Mouse (Mus musculus): ENCODE data around the gene Olfr322. TPM values are rescaled to one million over a fixed set of nuclear protein-coding genes. Genes with fewer than 3 reads are reported as not detected.

Olfr322 gene
- total RNA-seq (2014; rRNA removed) (0.07 and 0.16 TPM in 2 replicates), polyA plus RNA-seq (2015; fragmentation: Nextera tagmentation; extraction: Ambion mirVana) (not detected in 2 replicates)

DNA sequence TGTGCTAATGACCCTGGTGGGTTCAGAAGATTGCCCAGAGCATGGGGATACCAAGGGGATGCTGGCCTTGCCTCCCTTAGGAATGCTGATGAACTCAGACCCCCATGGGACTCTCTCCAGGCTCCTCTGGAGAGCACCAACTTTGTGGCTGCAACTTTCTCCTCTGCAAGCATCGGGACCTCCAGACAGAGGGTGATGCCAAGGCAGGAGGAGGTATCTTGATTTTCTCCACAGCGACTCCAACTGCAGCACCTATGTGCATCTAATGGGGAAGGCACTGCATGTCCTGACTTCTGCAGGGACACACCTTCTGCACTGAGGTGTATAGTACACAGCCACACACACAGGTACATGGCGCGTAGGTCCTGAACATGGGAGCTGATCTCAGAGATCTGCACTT is at the start of gene Olfr322:
Olfr322 (plus strand) TSS at position 187 of the 400 bp plus-strand sequence.
- H3K4me3 ChIP-seq (ENCODE audit: low read length), result no peak within 1 kb of the TSS
- DNase-seq (ENCODE audit: low spot score), result no peak
- H3K4me1 ChIP-seq (ENCODE audit: insufficient read depth, low read length), result no peaks in the 10 kb centered on the region
- TF ChIP-seq CTCF (IDR thresholded peaks at IDR 0.05; ENCODE audit: low read depth), result no peak
- no peaks in the 10 kb centered on the region for H3K36me3 ChIP-seq (ENCODE audit: insufficient read depth, low read length)
- H3K27ac ChIP-seq, result no peak within 1 kb of the TSS
- no peak within 1 kb of the TSS for H3K9ac ChIP-seq (replicated peaks; ENCODE audit: low read length)
- WGBS, result 85% methylated on average over 4 of the region's 4 CpGs
- no peaks in the 10 kb centered on the region for H3K9me3 ChIP-seq (ENCODE audit: low read length)
- no peak for ATAC-seq
- no peaks in the 10 kb centered on the region for H3K27me3 ChIP-seq (ENCODE audit: insufficient read depth, low read length)
- no peak within 1 kb of the TSS for H3K4me2 ChIP-seq (ENCODE audit: low read depth, low read length)

DNA sequence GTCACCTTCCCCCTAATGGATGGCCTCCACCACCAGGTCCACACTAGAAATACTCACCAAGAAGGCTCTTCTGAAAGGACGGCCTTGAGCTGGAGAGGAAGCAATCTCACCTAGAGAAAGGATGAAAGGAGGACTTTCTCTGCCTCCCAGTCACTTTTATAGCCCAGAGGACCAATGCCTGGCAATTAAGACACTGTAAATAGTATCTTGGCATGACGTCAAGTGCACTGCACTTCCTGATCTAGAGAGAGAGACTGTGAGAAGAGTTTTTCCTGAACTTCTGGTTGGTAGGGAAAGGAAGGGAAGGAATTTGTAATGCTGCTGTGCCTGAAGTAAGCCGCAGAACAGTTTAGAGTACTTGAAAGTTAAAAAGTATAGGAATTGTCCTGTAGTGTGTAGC is 45.2 kb upstream of the Olfr322 start:
- DNase-seq (ENCODE audit: low spot score), result no peak
- 81% methylated on average over 3 of the region's 3 CpGs for WGBS
- H3K4me1 ChIP-seq (ENCODE audit: insufficient read depth, low read length), result no peaks in the 10 kb centered on the region
- H3K36me3 ChIP-seq (ENCODE audit: insufficient read depth, low read length), result no peaks in the 10 kb centered on the region
- no peak overlapping the region for H3K9ac ChIP-seq (replicated peaks; ENCODE audit: low read length)
- ATAC-seq, result no peak
- no peak overlapping the region for H3K4me3 ChIP-seq (ENCODE audit: low read length)
- TF ChIP-seq CTCF (IDR thresholded peaks at IDR 0.05; ENCODE audit: low read depth), result no peak
- no peaks in the 10 kb centered on the region for H3K27me3 ChIP-seq (ENCODE audit: insufficient read depth, low read length)
- H3K27ac ChIP-seq, result no peak overlapping the region
- H3K9me3 ChIP-seq (ENCODE audit: low read length), result no peaks in the 10 kb centered on the region
- no peak overlapping the region for H3K4me2 ChIP-seq (ENCODE audit: low read depth, low read length)

GRCm38 (mm10) chr11:58614526-58614925 is 44.1 kb upstream of the Olfr322 start:
- no peaks in the 10 kb centered on the region for H3K9me3 ChIP-seq (ENCODE audit: low read length)
- H3K9ac ChIP-seq (replicated peaks; ENCODE audit: low read length), result no peak overlapping the region
- ATAC-seq, result no peak
- no peak for TF ChIP-seq CTCF (IDR thresholded peaks at IDR 0.05; ENCODE audit: low read depth)
- no peak for DNase-seq (ENCODE audit: low spot score)
- H3K36me3 ChIP-seq (ENCODE audit: insufficient read depth, low read length), result no peaks in the 10 kb centered on the region
- H3K27ac ChIP-seq, result no peak overlapping the region
- no peaks in the 10 kb centered on the region for H3K4me1 ChIP-seq (ENCODE audit: insufficient read depth, low read length)
- no peaks in the 10 kb centered on the region for H3K27me3 ChIP-seq (ENCODE audit: insufficient read depth, low read length)
- H3K4me3 ChIP-seq (ENCODE audit: low read length), result no peak overlapping the region
- no peak overlapping the region for H3K4me2 ChIP-seq (ENCODE audit: low read depth, low read length)

- no peaks in the 10 kb centered on the region for H3K27me3 ChIP-seq (ENCODE audit: insufficient read depth, low read length)
- no peak for ATAC-seq
- H3K4me3 ChIP-seq (ENCODE audit: low read length), result no peak within 1 kb of the TSS
- H3K36me3 ChIP-seq (ENCODE audit: insufficient read depth, low read length), result no peaks in the 10 kb centered on the region
- H3K4me2 ChIP-seq (ENCODE audit: low read depth, low read length), result no peak within 1 kb of the TSS
- no peak for TF ChIP-seq CTCF (IDR thresholded peaks at IDR 0.05; ENCODE audit: low read depth)
- 94% methylated on average over 4 of the region's 4 CpGs for WGBS
- no peak within 1 kb of the TSS for H3K9ac ChIP-seq (replicated peaks; ENCODE audit: low read length)
- no peak for DNase-seq (ENCODE audit: low spot score)
- no peaks in the 10 kb centered on the region for H3K4me1 ChIP-seq (ENCODE audit: insufficient read depth, low read length)
- no peak within 1 kb of the TSS for H3K27ac ChIP-seq
- H3K9me3 ChIP-seq (ENCODE audit: low read length), result no peaks in the 10 kb centered on the region
Measured at GRCm38 (mm10) chr11:58615975-58616374, 42.6 kb upstream of the Olfr322 start, which contains the start of gene 2210407C18Rik. 2210407C18Rik (minus strand) TSS chr11:58616075.

DNA sequence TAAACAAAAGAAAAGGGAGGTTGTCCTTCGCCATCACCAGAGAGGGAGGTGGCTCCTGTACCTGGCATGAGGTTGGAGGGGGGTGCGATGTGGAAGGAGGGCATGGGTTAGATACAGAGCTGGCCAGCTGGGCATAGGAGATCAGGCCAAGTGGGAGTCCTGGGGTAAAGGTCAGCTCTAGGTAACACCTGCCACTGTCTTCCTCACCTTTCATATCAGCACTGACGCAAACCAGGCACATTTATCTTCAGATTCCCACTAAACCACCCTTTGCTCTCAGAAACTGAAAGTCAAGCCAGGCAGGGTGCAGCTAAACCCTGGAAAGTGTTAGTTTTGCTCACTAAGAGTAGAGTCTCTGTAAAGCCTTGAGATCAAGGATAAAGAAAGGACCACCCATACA is 40.2 kb upstream of the Olfr322 start:
- whole genome bisulfite sequencing, result 61% methylated on average over 3 of the region's 3 CpGs
- no peaks in the 10 kb centered on the region for H3K36me3 ChIP-seq (ENCODE audit: insufficient read depth, low read length)
- no peak overlapping the region for H3K4me2 ChIP-seq (ENCODE audit: low read depth, low read length)
- no peak overlapping the region for H3K4me3 ChIP-seq (ENCODE audit: low read length)
- H3K4me1 ChIP-seq (ENCODE audit: insufficient read depth, low read length), result no peaks in the 10 kb centered on the region
- no peaks in the 10 kb centered on the region for H3K27me3 ChIP-seq (ENCODE audit: insufficient read depth, low read length)
- DNase-seq (ENCODE audit: low spot score), result no peak
- H3K9me3 ChIP-seq (ENCODE audit: low read length), result no peaks in the 10 kb centered on the region
- no peak overlapping the region for H3K27ac ChIP-seq
- no peak for ATAC-seq
- TF ChIP-seq CTCF (IDR thresholded peaks at IDR 0.05; ENCODE audit: low read depth), result no peak
- H3K9ac ChIP-seq (replicated peaks; ENCODE audit: low read length), result no peak overlapping the region

DNA sequence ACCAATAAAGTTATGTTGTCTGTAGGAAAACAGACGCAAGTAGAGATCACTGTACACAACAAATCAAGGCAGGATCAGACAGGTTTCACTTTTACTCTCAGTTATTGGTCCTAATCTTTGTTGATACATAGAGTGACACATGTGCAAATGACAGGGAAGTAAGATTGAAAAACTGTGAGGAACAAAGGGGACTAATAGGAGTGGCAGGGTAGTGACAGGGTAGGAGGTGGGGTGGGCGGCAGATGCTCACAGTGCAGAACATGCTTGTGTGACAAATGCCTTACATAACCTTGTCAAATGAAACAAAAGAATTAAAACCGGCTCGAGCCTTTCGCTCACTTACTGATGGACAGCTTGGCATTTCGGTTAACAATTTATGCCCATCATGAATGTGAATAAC is 39.8 kb upstream of the Olfr322 start:
- WGBS, result 42% methylated on average over 6 of the region's 6 CpGs

DNA sequence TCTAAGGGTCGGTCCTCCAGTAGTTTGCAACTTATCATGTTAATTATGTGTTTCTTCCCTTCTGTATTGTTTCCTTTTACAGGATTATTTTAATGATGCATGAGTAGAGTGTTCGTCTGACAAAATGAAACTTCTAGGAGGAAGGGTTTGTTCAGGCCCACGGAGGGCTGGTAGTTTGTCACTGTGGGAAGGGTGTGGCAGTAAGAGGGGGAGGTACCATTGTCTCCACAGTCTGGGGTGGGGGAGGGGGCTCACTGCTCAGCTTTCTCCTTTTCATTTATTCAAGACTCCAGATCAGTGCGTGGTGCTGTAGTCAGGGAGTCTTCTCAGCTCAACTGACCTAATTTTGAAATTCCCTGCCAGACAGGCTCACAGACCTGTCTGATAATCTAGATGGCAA is 32.4 kb upstream of the Olfr322 start:
- Histone ChIP-seq H3K4me1 (ENCODE audit: insufficient read depth, low read length) (no peaks in the 10 kb centered on the region), H3K9me3 (ENCODE audit: low read length) (no peaks in the 10 kb centered on the region), H3K36me3 (ENCODE audit: insufficient read depth, low read length) (no peaks in the 10 kb centered on the region), H3K9ac (replicated peaks; ENCODE audit: low read length) (no peak overlapping the region), H3K4me2 (ENCODE audit: low read depth, low read length) (no peak overlapping the region), H3K27me3 (ENCODE audit: insufficient read depth, low read length) (no peaks in the 10 kb centered on the region), H3K27ac (no peak overlapping the region), H3K4me3 (ENCODE audit: low read length) (no peak overlapping the region)
- WGBS, result 51% methylated on average over 4 of the region's 4 CpGs
- no peak for TF ChIP-seq CTCF (IDR thresholded peaks at IDR 0.05; ENCODE audit: low read depth)
- ATAC-seq (no peak), DNase-seq (ENCODE audit: low spot score) (peak; percentile 5)

More for the DNA sequence above, 39.8 kb upstream of the Olfr322 start:
- TF ChIP-seq CTCF (IDR thresholded peaks at IDR 0.05; ENCODE audit: low read depth), result no peak
- DNase-seq (ENCODE audit: low spot score) (no peak), ATAC-seq (no peak)
- Histone ChIP-seq H3K4me3 (ENCODE audit: low read length) (no peak overlapping the region), H3K4me1 (ENCODE audit: insufficient read depth, low read length) (no peaks in the 10 kb centered on the region), H3K9me3 (ENCODE audit: low read length) (no peaks in the 10 kb centered on the region), H3K9ac (replicated peaks; ENCODE audit: low read length) (no peak overlapping the region), H3K27me3 (ENCODE audit: insufficient read depth, low read length) (no peaks in the 10 kb centered on the region), H3K4me2 (ENCODE audit: low read depth, low read length) (no peak overlapping the region), H3K36me3 (ENCODE audit: insufficient read depth, low read length) (no peaks in the 10 kb centered on the region), H3K27ac (no peak overlapping the region)

Data from hindbrain, postnatal 0 days (tissue).